In the genomic region with DNA sequence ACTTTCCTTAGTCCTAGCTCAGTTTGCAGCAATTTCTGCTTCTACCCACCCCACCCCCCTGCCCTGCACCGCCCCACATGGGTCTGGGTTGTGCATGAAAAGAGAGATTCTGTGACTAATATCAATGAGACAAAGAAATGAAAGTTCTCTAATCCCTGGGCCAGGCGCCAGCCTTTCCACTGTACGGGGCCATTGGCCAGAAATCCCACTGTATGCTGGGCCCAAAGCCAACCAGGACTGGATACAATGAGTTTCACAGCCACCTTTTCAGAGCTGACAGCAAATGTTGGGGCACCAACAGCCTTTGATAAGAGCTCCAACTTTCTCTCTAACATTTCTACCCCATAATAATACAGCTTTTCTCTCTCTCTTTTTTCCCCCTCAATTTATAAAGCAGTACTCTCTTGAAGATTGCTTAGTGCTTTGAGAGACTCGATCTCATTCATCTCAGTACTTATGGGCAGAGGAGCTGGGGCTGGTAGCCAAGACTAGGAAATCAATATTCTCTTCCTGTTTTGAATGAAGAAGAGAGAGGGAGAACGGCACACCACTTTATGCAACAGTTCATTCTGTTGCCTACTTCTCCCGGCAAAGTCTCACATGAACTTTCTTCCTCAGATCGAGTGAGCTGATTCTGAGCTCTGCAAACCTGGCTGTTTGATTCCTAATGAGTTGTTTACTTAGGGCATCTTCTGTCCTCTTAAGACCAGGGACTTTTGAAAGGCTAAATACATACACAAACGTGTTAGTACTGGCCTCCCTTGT, we compare ENCODE assay signal across 9 mouse cellular contexts. TPM values are rescaled to one million over a fixed set of nuclear protein-coding genes. Genes with fewer than 3 reads are reported as not detected.
DNase-seq lines count a peak whose midpoint lies in the region; ATAC-seq lines count a peak whose summit lies in the region.
"Had no signal": no experiment of that assay in that cellular context is flagged by ENCODE, and none has a peak within 500 bp of the region (broad histone marks: within the 10 kb centered on the region; RNA-seq: fewer than 3 reads in every experiment).

No protein-coding gene starts in this region.

- peak overlapping the region; percentile 71 for H3K27ac ChIP-seq in hindbrain, embryonic 14.5 days
- H3K27ac ChIP-seq: liver, embryonic 14.5 days had no signal

- H3K9ac ChIP-seq in hindbrain, embryonic 14.5 days: no peak overlapping the region
- H3K9ac ChIP-seq: liver, embryonic 14.5 days had no signal

- WGBS in hindbrain, embryonic 14.5 days: 32% methylated on average over 8 of the region's 8 CpGs

- H3K4me3 ChIP-seq in hindbrain, embryonic 14.5 days (replicated peaks; ENCODE audit: low read length): no peak overlapping the region

- peak; percentile 81 for DNase-seq in adipocyte (ENCODE audit: low spot score)
- DNase-seq in cerebellum, adult 9-11 months: peak; percentile 65
- peak; percentile 40 to 56 for DNase-seq in gastrocnemius, adult 8-10 months (ENCODE audit: low spot score in 2 of 2)
- DNase-seq in hindbrain, embryonic 14.5 days (ENCODE audit: low spot score): peak; percentile 88
- peak; percentile 77 to 78 for DNase-seq in layer of hippocampus, postnatal 36 days
- peak; percentile 75 to 84 for DNase-seq in lung, postnatal 4 days
- peak; percentile 53 for DNase-seq in telencephalon, adult 2 months (ENCODE audit: low read depth, low spot score)
- DNase-seq in thymus, postnatal 25 days: no peak

- ATAC-seq in hindbrain, embryonic 14.5 days (ENCODE audit: low FRiP score): peak; percentile 97

- no peaks in the 10 kb centered on the region for H3K9me3 ChIP-seq in hindbrain, embryonic 14.5 days (ENCODE audit: control insufficient read depth, low read length)

- H3K27me3 ChIP-seq in hindbrain, embryonic 14.5 days (ENCODE audit: control insufficient read depth, insufficient read depth, low read length): no peaks in the 10 kb centered on the region

- peaks cover 5% of the 10 kb centered on the region; the same call in 1 of the 2 replicates for H3K4me1 ChIP-seq in hindbrain, embryonic 14.5 days (replicated peaks; ENCODE audit: control insufficient read depth, insufficient read depth, low read length)

- no peaks in the 10 kb centered on the region for H3K36me3 ChIP-seq in hindbrain, embryonic 14.5 days (replicated peaks; ENCODE audit: control insufficient read depth, insufficient read depth)

- no peak overlapping the region for H3K4me2 ChIP-seq in hindbrain, embryonic 14.5 days (replicated peaks)

RNA-seq across cellular contexts. Expression of gene Ptn, which starts 9.2 kb away (rescaled TPM):
- 1 to 10 TPM in 2 of 4 experiments, under 1 TPM in 2; 0.51 to 1.3 (median 0.92) TPM for total RNA-seq in gastrocnemius, adult 8-10 months (2022)
- 732 and 771 TPM in 2 replicates for polyA plus RNA-seq in hindbrain, embryonic 14.5 days (2014; fragmentation: Nextera tagmentation; extraction: Ambion mirVana)
- total RNA-seq in layer of hippocampus, postnatal 36 days (2021): 100 to 1,000 TPM; 234 TPM

Comparison
In these comparisons a context has a peak if more than half of its experiments do, and no peak if none do; other contexts are left out.
1. RNA of gene Ptn, which starts 9.2 kb away (total RNA-seq): 234 TPM in layer of hippocampus, postnatal 36 days; 0.51 to 1.3 TPM in gastrocnemius, adult 8-10 months; every median in the first group is over 100 times any median in the second.